Mouse (Mus musculus): ENCODE data around the gene Upb1. TPM values are rescaled to one million over a fixed set of nuclear protein-coding genes. Genes with fewer than 3 reads are reported as not detected.

Gene Upb1
- total and polyA plus RNA-seq, 3 experiments: 0.27 TPM; not detected in 2

DNA sequence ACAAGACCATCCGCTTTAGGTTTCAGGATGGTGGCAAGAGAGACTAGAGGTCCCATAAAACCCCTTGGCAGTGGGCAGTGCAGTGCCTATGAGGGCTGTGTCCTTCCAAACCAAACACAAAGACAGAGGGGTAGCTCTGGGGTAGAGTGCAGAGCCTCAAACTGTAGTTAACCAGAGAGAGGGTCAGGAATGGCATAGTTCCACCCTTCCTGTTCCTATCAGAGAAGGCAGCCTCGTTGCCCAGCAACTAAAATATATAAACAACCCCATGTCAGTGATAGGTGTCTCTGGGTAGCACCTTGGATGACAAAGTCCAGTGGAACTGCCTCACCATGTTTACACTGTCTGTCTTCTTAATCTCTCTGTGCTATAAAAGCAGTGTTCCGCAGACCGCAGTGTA, 40.9 kb downstream of the Upb1 start:
- TF ChIP-seq POLR2AphosphoS5 (IDR thresholded peaks at IDR 0.05; ENCODE audit: insufficient replicate concordance, low read depth, low read length): no peak
- no peak for TF ChIP-seq TAL1 (conservative IDR thresholded peaks at IDR 0.05; ENCODE audit: low read depth, low read length)
- TF ChIP-seq GATA2 (IDR thresholded peaks at IDR 0.05; ENCODE audit: borderline replicate concordance, low read depth, low read length): no peak
- TF ChIP-seq GATA1 (IDR thresholded peaks at IDR 0.05; ENCODE audit: borderline replicate concordance, low read length): no peak
- TF ChIP-seq CTCF (IDR thresholded peaks at IDR 0.05; ENCODE audit: low read depth, low read length): no peak
- no peaks in the 10 kb centered on the region for H3K36me3 ChIP-seq (replicated peaks)
- peaks cover 14% of the 10 kb centered on the region for H3K27me3 ChIP-seq (ENCODE audit: insufficient read depth, low read length)
- DNase-seq (ENCODE audit: low spot score) (no peak), ATAC-seq (ENCODE audit: extremely low read depth, insufficient number of reproducible peaks, low FRiP score, poor library complexity, severe bottlenecking) (no peak)
- no peaks in the 10 kb centered on the region for H3K9me3 ChIP-seq (replicated peaks)
- no peak overlapping the region for H3K4me3 ChIP-seq (ENCODE audit: low read depth, low read length)
- no peaks in the 10 kb centered on the region for H3K4me1 ChIP-seq (ENCODE audit: insufficient read depth, low read depth, low read length)

DNA sequence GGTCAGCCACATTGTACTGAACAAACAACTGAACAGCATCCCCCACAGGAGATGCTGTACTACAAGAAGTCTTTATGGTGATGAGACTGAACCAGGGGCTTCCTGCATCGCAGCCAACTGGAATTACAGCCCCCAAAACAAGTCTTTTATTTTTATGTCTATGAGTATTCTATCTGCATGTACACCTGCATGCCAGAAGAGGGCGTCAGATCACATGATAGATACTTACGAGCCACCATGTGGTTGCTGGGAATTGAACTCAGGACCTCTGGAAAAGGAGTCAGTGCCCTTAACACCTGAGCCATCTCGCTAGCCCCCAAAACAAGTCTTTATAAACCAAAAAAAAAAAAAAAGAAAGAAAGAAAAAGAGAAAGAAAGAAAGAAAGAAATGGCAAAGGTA, 42.1 kb downstream of the Upb1 start:
- Histone ChIP-seq H3K36me3 (replicated peaks) (no peaks in the 10 kb centered on the region), H3K4me1 (ENCODE audit: insufficient read depth, low read depth, low read length) (no peaks in the 10 kb centered on the region), H3K4me3 (ENCODE audit: low read depth, low read length) (no peak overlapping the region), H3K9me3 (replicated peaks) (no peaks in the 10 kb centered on the region), H3K27me3 (ENCODE audit: insufficient read depth, low read length) (peaks cover 9% of the 10 kb centered on the region)
- ATAC-seq (ENCODE audit: extremely low read depth, insufficient number of reproducible peaks, low FRiP score, poor library complexity, severe bottlenecking) (no peak), DNase-seq (ENCODE audit: low spot score) (no peak)
- no peak for TF ChIP-seq POLR2AphosphoS5 (IDR thresholded peaks at IDR 0.05; ENCODE audit: insufficient replicate concordance, low read depth, low read length)
- no peak for TF ChIP-seq TAL1 (conservative IDR thresholded peaks at IDR 0.05; ENCODE audit: low read depth, low read length)
- no peak for TF ChIP-seq GATA2 (IDR thresholded peaks at IDR 0.05; ENCODE audit: borderline replicate concordance, low read depth, low read length)
- no peak for TF ChIP-seq GATA1 (IDR thresholded peaks at IDR 0.05; ENCODE audit: borderline replicate concordance, low read length)
- TF ChIP-seq CTCF (IDR thresholded peaks at IDR 0.05; ENCODE audit: low read depth, low read length): no peak

DNA sequence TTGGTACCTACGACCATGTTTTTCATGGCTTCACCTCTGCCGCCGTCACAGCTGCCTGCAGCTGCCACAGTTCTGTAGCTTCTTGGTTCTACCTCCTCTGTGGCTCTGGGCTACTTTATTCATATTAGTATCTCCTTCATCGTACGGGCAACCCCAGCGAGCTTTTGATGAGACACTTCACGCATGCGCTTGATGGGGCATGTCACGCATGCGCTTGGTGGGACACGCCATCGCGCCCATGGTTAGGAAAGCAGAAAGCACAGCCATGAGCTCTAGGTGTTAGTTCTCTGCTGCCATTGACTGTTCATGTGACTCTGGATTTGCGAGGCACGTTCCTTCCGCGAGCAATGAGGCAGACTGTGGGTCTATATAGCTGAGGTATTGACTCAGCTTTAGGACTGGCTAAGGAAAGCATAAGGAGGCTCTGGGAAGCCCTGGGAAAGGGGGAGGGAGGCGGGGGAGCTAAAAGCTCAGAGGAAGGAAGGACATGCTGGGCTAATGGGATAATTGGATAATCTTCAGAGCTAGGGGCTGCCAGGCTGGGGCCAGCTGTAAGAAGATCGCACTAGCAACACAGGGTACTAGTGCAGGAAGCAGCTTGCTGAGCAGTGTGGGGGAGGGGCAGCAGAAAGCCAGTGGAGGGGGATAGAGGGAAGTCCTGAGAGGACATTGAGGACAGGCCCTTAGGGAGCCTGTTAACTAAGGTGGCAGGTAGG, 43.4 kb downstream of the Upb1 start:
- TF ChIP-seq GATA1 (IDR thresholded peaks at IDR 0.05; ENCODE audit: borderline replicate concordance, low read length) (no peak), POLR2AphosphoS5 (IDR thresholded peaks at IDR 0.05; ENCODE audit: insufficient replicate concordance, low read depth, low read length) (no peak), CTCF (IDR thresholded peaks at IDR 0.05; ENCODE audit: low read depth, low read length) (no peak), GATA2 (IDR thresholded peaks at IDR 0.05; ENCODE audit: borderline replicate concordance, low read depth, low read length) (no peak), TAL1 (conservative IDR thresholded peaks at IDR 0.05; ENCODE audit: low read depth, low read length) (no peak)
- Histone ChIP-seq H3K4me3 (ENCODE audit: low read depth, low read length) (no peak overlapping the region), H3K9me3 (replicated peaks) (no peaks in the 10 kb centered on the region), H3K36me3 (replicated peaks) (no peaks in the 10 kb centered on the region), H3K27me3 (ENCODE audit: insufficient read depth, low read length) (peaks cover 13% of the 10 kb centered on the region), H3K4me1 (ENCODE audit: insufficient read depth, low read depth, low read length) (no peaks in the 10 kb centered on the region)
- no peak for DNase-seq (ENCODE audit: low spot score)
- no peak for ATAC-seq (ENCODE audit: extremely low read depth, insufficient number of reproducible peaks, low FRiP score, poor library complexity, severe bottlenecking)

DNA sequence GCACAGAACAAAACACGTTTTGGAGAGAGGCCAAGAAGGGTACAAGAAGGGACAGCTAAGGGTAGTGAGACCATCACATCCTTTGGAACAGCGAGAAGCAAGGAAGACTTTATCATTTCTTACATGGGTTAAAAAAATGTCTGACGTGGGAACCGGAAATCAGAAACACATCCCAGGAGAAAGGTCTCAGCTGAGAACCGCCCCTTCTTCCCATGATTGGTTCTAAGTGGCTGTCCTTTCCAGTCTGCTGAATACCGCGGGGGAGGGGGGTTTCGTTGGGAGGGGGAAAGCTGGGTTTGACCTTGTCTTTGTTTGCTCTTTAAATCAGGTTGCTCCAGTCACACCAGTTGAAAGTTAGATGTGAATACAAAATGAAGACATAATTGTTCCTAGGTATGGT, 44.1 kb downstream of the Upb1 start:
- Histone ChIP-seq H3K36me3 (replicated peaks) (no peaks in the 10 kb centered on the region), H3K4me1 (ENCODE audit: insufficient read depth, low read depth, low read length) (no peaks in the 10 kb centered on the region), H3K4me3 (ENCODE audit: low read depth, low read length) (no peak overlapping the region), H3K27me3 (ENCODE audit: insufficient read depth, low read length) (peaks cover 13% of the 10 kb centered on the region), H3K9me3 (replicated peaks) (no peaks in the 10 kb centered on the region)
- no peak for TF ChIP-seq CTCF (IDR thresholded peaks at IDR 0.05; ENCODE audit: low read depth, low read length)
- TF ChIP-seq GATA1 (IDR thresholded peaks at IDR 0.05; ENCODE audit: borderline replicate concordance, low read length): no peak
- TF ChIP-seq TAL1 (conservative IDR thresholded peaks at IDR 0.05; ENCODE audit: low read depth, low read length): no peak
- TF ChIP-seq GATA2 (IDR thresholded peaks at IDR 0.05; ENCODE audit: borderline replicate concordance, low read depth, low read length): no peak
- TF ChIP-seq POLR2AphosphoS5 (IDR thresholded peaks at IDR 0.05; ENCODE audit: insufficient replicate concordance, low read depth, low read length): no peak
- ATAC-seq (ENCODE audit: extremely low read depth, insufficient number of reproducible peaks, low FRiP score, poor library complexity, severe bottlenecking): no peak
- no peak for DNase-seq (ENCODE audit: low spot score)

DNA sequence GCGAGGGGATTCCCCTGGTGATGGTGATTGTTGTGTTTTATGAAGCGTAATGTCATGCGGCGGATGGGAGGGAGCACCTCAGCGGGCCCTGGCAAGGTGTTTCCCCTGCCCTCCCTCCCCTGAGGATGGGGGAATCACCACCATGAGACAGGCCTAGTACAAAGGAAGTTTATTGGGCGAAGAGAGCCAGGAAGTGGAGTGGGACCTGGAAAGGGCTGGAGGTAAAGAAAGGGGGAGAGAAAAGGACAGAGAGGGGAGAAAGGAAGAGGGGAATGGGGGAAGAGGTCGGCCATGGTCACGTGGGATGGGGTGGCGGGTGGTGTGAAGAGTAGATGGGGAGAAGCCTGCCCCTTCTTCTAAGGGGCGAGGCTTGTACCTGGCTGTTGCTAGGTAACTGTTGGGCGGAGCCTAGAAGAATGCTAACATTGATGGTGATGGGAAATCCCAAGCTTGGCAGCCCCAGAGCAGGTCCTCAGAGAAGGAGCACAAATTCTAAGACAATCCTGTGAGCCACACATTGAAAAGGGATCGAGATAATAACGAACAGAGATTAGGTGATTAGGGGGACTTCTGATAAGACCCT, 45.7 kb downstream of the Upb1 start:
- H3K9me3 ChIP-seq (replicated peaks): no peaks in the 10 kb centered on the region
- DNase-seq (ENCODE audit: low spot score): no peak
- H3K4me1 ChIP-seq (ENCODE audit: insufficient read depth, low read depth, low read length): no peaks in the 10 kb centered on the region
- no peaks in the 10 kb centered on the region for H3K36me3 ChIP-seq (replicated peaks)
- no peak for ATAC-seq (ENCODE audit: extremely low read depth, insufficient number of reproducible peaks, low FRiP score, poor library complexity, severe bottlenecking)
- peaks cover 21% of the 10 kb centered on the region for H3K27me3 ChIP-seq (ENCODE audit: insufficient read depth, low read length)
- H3K4me3 ChIP-seq (ENCODE audit: low read depth, low read length): no peak overlapping the region
- TF ChIP-seq POLR2AphosphoS5 (IDR thresholded peaks at IDR 0.05; ENCODE audit: insufficient replicate concordance, low read depth, low read length): no peak
- TF ChIP-seq GATA1 (IDR thresholded peaks at IDR 0.05; ENCODE audit: borderline replicate concordance, low read length): no peak
- no peak for TF ChIP-seq CTCF (IDR thresholded peaks at IDR 0.05; ENCODE audit: low read depth, low read length)
- no peak for TF ChIP-seq GATA2 (IDR thresholded peaks at IDR 0.05; ENCODE audit: borderline replicate concordance, low read depth, low read length)
- TF ChIP-seq TAL1 (conservative IDR thresholded peaks at IDR 0.05; ENCODE audit: low read depth, low read length): no peak

DNA sequence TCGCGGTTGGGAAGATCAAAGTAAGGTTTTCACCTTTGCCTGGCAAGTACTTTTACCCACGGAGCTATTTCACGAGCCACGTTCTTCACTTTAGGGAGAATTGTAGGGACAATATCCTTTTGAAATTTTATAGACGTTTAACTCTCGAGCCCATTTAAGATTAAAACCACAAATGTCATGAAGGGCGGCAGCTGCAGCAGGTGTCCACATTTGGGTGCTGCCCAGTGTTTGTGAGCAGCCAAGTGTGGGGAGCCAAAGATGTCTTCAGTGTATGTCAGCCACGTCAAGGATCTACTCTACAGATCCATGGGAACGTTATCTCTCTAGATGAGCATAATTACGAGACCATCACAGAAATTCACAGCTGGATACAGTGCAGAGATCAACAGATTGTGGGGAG, 46.6 kb downstream of the Upb1 start:
- ATAC-seq (ENCODE audit: extremely low read depth, insufficient number of reproducible peaks, low FRiP score, poor library complexity, severe bottlenecking) (no peak), DNase-seq (ENCODE audit: low spot score) (no peak)
- TF ChIP-seq TAL1 (conservative IDR thresholded peaks at IDR 0.05; ENCODE audit: low read depth, low read length) (no peak), CTCF (IDR thresholded peaks at IDR 0.05; ENCODE audit: low read depth, low read length) (no peak), GATA2 (IDR thresholded peaks at IDR 0.05; ENCODE audit: borderline replicate concordance, low read depth, low read length) (no peak), GATA1 (IDR thresholded peaks at IDR 0.05; ENCODE audit: borderline replicate concordance, low read length) (no peak), POLR2AphosphoS5 (IDR thresholded peaks at IDR 0.05; ENCODE audit: insufficient replicate concordance, low read depth, low read length) (no peak)
- peaks cover 21% of the 10 kb centered on the region for H3K27me3 ChIP-seq (ENCODE audit: insufficient read depth, low read length)
- H3K9me3 ChIP-seq (replicated peaks): no peaks in the 10 kb centered on the region
- no peaks in the 10 kb centered on the region for H3K4me1 ChIP-seq (ENCODE audit: insufficient read depth, low read depth, low read length)
- H3K4me3 ChIP-seq (ENCODE audit: low read depth, low read length): no peak overlapping the region
- H3K36me3 ChIP-seq (replicated peaks): no peaks in the 10 kb centered on the region

Measured in G1E (cell line).